Mouse (Mus musculus) liver, embryonic 13.5 days (tissue): ENCODE data around the gene Ttll6. TPM values are rescaled to one million over a fixed set of nuclear protein-coding genes. Genes with fewer than 3 reads are reported as not detected.
"Not testable (repeated sequence)": the region's sequence is repeated elsewhere in the genome, so short reads cannot be mapped to it uniquely, and the experiment has no call there.

Experiments used
- ATAC-seq: fragments of 200-750 bp; cut with Nextera tagmentation; 2 replicates; pipeline ENCODE4 v1.8.0; 2017; ENCODE audit warnings: low read depth, mild to moderate bottlenecking, moderate number of reproducible peaks, moderate library complexity
- DNase-seq: peaks from one replicate; pipeline ENCODE4 v3.0.0; 2022
- H3K27ac ChIP-seq: fragments of 300-500 bp; sonication (generic); 2 replicates; pipeline ENCODE4 v1.5.1; 2015; ENCODE audit warnings: moderate library complexity, mild to moderate bottlenecking, inconsistent platforms
- H3K27me3 ChIP-seq: fragments of 300-500 bp; sonication (generic); 2 replicates; pipeline ENCODE4 v1.6.1; 2015; ENCODE audit warnings: mild to moderate bottlenecking, inconsistent platforms
- H3K36me3 ChIP-seq: fragments of 300-500 bp; sonication (generic); 2 replicates; pipeline ENCODE4 v1.6.1; 2015; ENCODE audit warnings: mild to moderate bottlenecking, inconsistent platforms
- H3K4me1 ChIP-seq: fragments of 300-500 bp; sonication (generic); replicated peaks from 2 replicates; pipeline ENCODE4 v1.6.1; 2015; ENCODE audit warnings: inconsistent platforms
- H3K4me2 ChIP-seq: fragments of 300-500 bp; sonication (generic); 2 replicates; pipeline ENCODE4 v1.6.1; 2015; ENCODE audit warnings: inconsistent platforms, mild to moderate bottlenecking, moderate library complexity
- H3K4me3 ChIP-seq: fragments of 300-500 bp; sonication (generic); replicated peaks from 2 replicates; pipeline ENCODE4 v1.5.1; 2015; ENCODE audit warnings: mild to moderate bottlenecking, inconsistent platforms
- H3K9ac ChIP-seq: fragments of 300-500 bp; sonication (generic); 2 replicates; pipeline ENCODE4 v1.6.1; 2015; ENCODE audit warnings: mild to moderate bottlenecking, inconsistent platforms
- H3K9me3 ChIP-seq: fragments of 300-500 bp; sonication (generic); replicated peaks from 2 replicates; pipeline ENCODE4 v1.6.1; 2016; ENCODE audit warnings: inconsistent platforms
- WGBS: fragments of 180-500 bp; shearing (Covaris S2); methylation state at CpG from one replicate; pipeline ENCODE4 v1.1.7; 2015; ENCODE audit not compliant: insufficient replicate concordance; 5-methylcytosine and 5-hydroxymethylcytosine counted together
- polyA plus RNA-seq: library from polyadenylated mRNA; unstranded; fragments of >200 nt; fragmentation: Nextera tagmentation; extraction: Ambion mirVana; gene quantifications from 2 replicates; pipeline ENCODE4 v1.2.1, GENCODE M21; 2015

Gene Ttll6
- polyA plus RNA-seq: not detected in 2 replicates

DNA sequence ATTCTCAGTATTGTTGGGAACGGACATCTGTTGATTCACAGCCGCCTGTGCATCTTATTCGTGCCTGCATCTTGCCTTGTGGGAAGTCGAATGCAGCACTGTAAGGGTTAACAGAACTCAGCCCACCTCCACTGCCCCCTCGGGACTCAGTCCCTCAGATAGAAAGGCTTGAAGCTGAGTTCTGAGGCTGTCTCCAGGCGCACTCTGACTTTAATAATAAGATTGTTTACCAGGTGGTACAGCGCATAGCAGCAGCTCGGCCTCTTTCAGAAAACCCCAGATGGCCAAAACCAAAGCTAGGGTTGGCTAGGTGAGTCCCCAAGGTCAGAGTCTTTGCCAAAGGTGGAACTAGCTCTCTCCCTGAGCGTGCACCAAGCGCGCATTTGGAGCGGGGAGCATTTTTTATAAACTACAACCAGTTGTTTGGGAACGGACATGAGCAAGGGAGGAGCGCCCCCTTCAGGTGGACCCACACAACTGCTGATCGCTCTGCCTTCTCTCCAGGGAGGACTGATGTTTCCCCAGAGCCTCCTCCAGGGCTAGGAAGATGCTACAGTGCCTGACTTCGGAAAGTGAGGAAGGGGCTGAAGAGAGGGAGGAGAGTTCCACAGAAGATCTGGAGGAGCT is at the start of gene Ttll6:
Gene Ttll6, plus strand, starts transcription at position 548 of the 627 bp plus-strand sequence.
- 24% methylated on average over 16 of the region's 16 CpGs for WGBS
- peaks cover 22% of the 10 kb centered on the region; the same call in 1 of the 2 replicates for H3K27me3 ChIP-seq
- peak; percentile 15 for DNase-seq
- no peaks in the 10 kb centered on the region for H3K9me3 ChIP-seq
- no peak within 1 kb of the TSS for H3K9ac ChIP-seq
- no peak for ATAC-seq
- 0 out of 2 replicates have a peak within 1 kb of the TSS, but pooled peaks have one; percentile 1 for H3K4me2 ChIP-seq
- no peaks in the 10 kb centered on the region for H3K36me3 ChIP-seq
- H3K27ac ChIP-seq: no peak within 1 kb of the TSS
- H3K4me3 ChIP-seq: no peak within 1 kb of the TSS
- H3K4me1 ChIP-seq: 0 out of 2 replicates have a peak, but pooled peaks cover 3% of the 10 kb centered on the region

DNA sequence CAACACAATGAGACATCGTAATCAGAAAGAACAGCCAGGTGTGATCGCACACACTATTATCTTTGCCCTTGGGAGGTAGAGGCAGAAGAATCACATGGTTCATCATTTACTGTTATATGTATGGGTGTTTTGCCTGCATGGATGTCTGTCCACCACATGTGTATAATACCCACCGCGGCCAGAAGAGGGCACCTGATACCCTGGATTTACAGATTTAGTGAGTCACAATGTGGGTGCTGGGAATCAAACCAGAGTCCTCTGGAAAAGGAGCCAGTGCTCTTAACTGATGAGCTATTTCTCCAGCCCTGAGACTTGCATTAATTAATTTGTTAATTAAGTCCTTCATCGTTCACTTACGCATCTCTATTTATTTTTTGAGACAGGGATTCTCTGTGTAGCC is 45.6 kb upstream of the Ttll6 start:
- Histone ChIP-seq H3K9me3 (no peaks in the 10 kb centered on the region), H3K9ac (no peak overlapping the region), H3K27me3 (0 out of 2 replicates have a peak, but pooled peaks cover 10% of the 10 kb centered on the region), H3K36me3 (no peaks in the 10 kb centered on the region), H3K4me1 (no peaks in the 10 kb centered on the region), H3K27ac (no peak overlapping the region), H3K4me3 (no peak overlapping the region), H3K4me2 (no peak overlapping the region)
- DNase-seq (no peak), ATAC-seq (no peak)
- WGBS: 76% methylated on average over 6 of the region's 6 CpGs

DNA sequence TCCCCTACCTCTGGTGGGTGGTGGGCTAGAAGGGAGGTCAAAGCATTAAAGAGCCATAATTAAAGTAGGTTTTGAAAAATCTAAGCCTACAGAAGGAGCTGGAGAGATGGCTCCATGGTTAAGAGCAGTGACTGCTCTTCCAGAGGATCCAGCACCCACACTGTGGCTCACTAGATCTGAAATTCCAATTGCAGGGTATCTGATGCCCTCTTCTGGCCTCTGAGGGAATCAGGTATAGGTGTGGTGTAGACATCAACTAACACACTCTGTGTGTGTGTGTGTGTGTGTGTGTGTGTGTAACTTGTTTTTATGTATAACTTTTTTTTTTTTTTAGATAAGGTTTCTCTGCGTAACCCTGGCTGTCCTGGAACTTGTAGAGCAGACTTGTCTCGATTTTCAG is 42.5 kb upstream of the Ttll6 start:
- 0 out of 2 replicates have a peak, but pooled peaks cover 2% of the 10 kb centered on the region for H3K27me3 ChIP-seq
- DNase-seq (no peak), ATAC-seq (no peak)
- H3K4me1 ChIP-seq: no peaks in the 10 kb centered on the region
- no peak overlapping the region for H3K9ac ChIP-seq
- H3K4me3 ChIP-seq: no peak overlapping the region
- 37% methylated on average over 2 of the region's 2 CpGs for WGBS
- no peaks in the 10 kb centered on the region for H3K36me3 ChIP-seq
- no peak overlapping the region for H3K27ac ChIP-seq
- no peaks in the 10 kb centered on the region for H3K9me3 ChIP-seq
- H3K4me2 ChIP-seq: no peak overlapping the region

GRCm38 (mm10) chr11:96092674-96093291 is 40.8 kb upstream of the Ttll6 start:
- no peaks in the 10 kb centered on the region for H3K36me3 ChIP-seq
- DNase-seq (no peak), ATAC-seq (no peak)
- no peak overlapping the region for H3K27ac ChIP-seq
- H3K4me2 ChIP-seq: no peak overlapping the region
- WGBS: 37% methylated on average over 7 of the region's 7 CpGs
- no peaks in the 10 kb centered on the region for H3K4me1 ChIP-seq
- H3K9me3 ChIP-seq: no peaks in the 10 kb centered on the region
- no peak overlapping the region for H3K4me3 ChIP-seq
- no peak overlapping the region for H3K9ac ChIP-seq
- peaks cover 12% of the 10 kb centered on the region for H3K27me3 ChIP-seq

DNA sequence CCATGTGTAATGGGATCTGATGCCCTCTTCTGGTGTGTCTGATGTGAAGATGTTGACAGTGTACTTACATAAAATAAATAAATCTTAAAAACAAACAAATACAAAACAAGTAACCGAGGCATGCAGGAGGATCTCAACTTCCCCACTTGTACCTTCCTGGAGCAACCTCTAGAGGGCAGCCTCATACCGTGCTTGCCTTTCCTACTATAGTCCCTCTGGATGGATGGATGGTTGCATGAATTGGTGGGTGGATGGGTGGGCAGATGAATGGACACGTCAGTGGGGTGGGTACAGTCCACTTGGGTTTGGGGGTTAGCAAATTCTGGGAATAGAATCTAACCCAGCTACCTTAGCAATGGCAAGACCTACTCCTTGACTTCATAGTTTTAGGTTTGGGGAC is 40.2 kb upstream of the Ttll6 start:
- 6% methylated on average over 3 of the region's 3 CpGs for WGBS

DNA sequence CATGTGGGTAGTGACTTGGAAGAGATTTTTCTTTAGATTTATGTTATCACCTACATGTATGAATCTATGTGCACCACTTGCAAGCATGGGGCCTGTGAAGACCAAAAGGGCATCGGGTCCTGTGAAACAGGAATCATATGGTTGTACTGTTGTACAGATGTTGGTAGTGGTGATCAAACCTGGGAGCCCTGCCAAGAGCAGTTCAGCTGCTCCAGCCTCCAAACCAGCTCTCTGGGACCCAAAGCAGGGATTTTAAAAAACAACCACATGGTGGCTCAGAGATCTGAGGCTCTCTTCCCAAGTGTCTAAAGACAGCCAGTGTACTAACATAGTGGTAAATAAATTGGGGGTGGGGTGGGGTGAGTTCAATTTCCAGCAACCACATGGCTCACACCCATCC is 25.2 kb upstream of the Ttll6 start:
- Histone ChIP-seq H3K36me3 (no peaks in the 10 kb centered on the region), H3K9ac (no peak overlapping the region), H3K4me3 (no peak overlapping the region), H3K4me1 (no peaks in the 10 kb centered on the region), H3K27ac (no peak overlapping the region), H3K4me2 (no peak overlapping the region), H3K27me3 (0 out of 2 replicates have a peak, but pooled peaks cover 5% of the 10 kb centered on the region), H3K9me3 (no peaks in the 10 kb centered on the region)
- DNase-seq: no peak
- ATAC-seq: no peak
- WGBS: 55% methylated on average over 1 of the region's 1 CpGs

More for the DNA sequence above, 40.2 kb upstream of the Ttll6 start:
- Histone ChIP-seq H3K36me3 (no peaks in the 10 kb centered on the region), H3K9me3 (no peaks in the 10 kb centered on the region), H3K9ac (no peak overlapping the region), H3K4me1 (no peaks in the 10 kb centered on the region), H3K4me2 (no peak overlapping the region), H3K27me3 (peaks cover 12% of the 10 kb centered on the region), H3K27ac (no peak overlapping the region), H3K4me3 (no peak overlapping the region)
- DNase-seq: no peak
- no peak for ATAC-seq

- not testable (repeated sequence) for H3K9ac ChIP-seq, ATAC-seq, H3K4me3 ChIP-seq, H3K27me3 ChIP-seq, H3K4me2 ChIP-seq, H3K4me1 ChIP-seq, DNase-seq, H3K27ac ChIP-seq, H3K9me3 ChIP-seq, H3K36me3 ChIP-seq
- WGBS: 42% methylated on average over 2 of the region's 2 CpGs
Measured at GRCm38 (mm10) chr11:96110950-96111349, 22.6 kb upstream of the Ttll6 start.

- 36% methylated on average over 14 of the region's 14 CpGs for WGBS
- H3K4me3 ChIP-seq: no peak within 1 kb of the TSS
- H3K4me2 ChIP-seq: no peak within 1 kb of the TSS
- H3K9ac ChIP-seq: no peak within 1 kb of the TSS
- H3K27ac ChIP-seq: no peak within 1 kb of the TSS
- H3K27me3 ChIP-seq: 0 out of 2 replicates have a peak, but pooled peaks cover 5% of the 10 kb centered on the region
- no peak for ATAC-seq
- no peaks in the 10 kb centered on the region for H3K4me1 ChIP-seq
- no peak for DNase-seq
- no peaks in the 10 kb centered on the region for H3K9me3 ChIP-seq
- H3K36me3 ChIP-seq: no peaks in the 10 kb centered on the region
Measured at GRCm38 (mm10) chr11:96111751-96112150, 21.8 kb upstream of the Ttll6 start, which contains the start of gene Calcoco2. Gene Calcoco2 (minus strand): TSS chr11:96111964.

- 42% methylated on average over 2 of the region's 2 CpGs for WGBS
- H3K4me1 ChIP-seq: no peaks in the 10 kb centered on the region
- H3K4me2 ChIP-seq: no peak overlapping the region
- DNase-seq (no peak), ATAC-seq (no peak)
- H3K9ac ChIP-seq: no peak overlapping the region
- no peak overlapping the region for H3K27ac ChIP-seq
- H3K4me3 ChIP-seq: no peak overlapping the region
- no peaks in the 10 kb centered on the region for H3K9me3 ChIP-seq
- H3K27me3 ChIP-seq: 0 out of 2 replicates have a peak, but pooled peaks cover 5% of the 10 kb centered on the region
- no peaks in the 10 kb centered on the region for H3K36me3 ChIP-seq
Measured at GRCm38 (mm10) chr11:96114077-96114476, 19.5 kb upstream of the Ttll6 start.

DNA sequence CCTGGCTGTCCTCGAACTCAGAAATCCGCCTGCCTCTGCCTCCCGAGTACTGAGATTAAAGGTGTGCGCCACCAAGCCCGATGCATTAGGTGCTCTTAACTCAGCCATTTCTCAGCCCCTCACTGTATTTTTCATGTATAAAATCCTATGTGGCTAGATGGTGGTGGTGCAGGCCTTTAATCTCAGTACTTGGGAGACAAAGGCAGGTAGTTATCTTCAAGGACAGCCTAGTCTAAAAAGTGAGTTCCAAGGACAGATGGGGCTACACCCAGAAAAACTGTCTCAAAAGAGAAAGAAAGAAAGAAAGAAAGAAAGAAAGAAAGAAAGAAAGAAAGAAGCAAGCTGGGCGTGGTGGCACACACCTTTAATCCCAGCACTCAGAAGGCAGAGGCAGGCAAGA is 18.2 kb upstream of the Ttll6 start:
- Histone ChIP-seq H3K9me3 (no peaks in the 10 kb centered on the region), H3K4me2 (no peak overlapping the region), H3K27ac (no peak overlapping the region), H3K9ac (no peak overlapping the region), H3K27me3 (0 out of 2 replicates have a peak, but pooled peaks cover 5% of the 10 kb centered on the region), H3K4me3 (no peak overlapping the region), H3K4me1 (no peaks in the 10 kb centered on the region), H3K36me3 (no peaks in the 10 kb centered on the region)
- no peak for DNase-seq
- WGBS: 67% methylated on average over 6 of the region's 6 CpGs
- ATAC-seq: no peak

DNA sequence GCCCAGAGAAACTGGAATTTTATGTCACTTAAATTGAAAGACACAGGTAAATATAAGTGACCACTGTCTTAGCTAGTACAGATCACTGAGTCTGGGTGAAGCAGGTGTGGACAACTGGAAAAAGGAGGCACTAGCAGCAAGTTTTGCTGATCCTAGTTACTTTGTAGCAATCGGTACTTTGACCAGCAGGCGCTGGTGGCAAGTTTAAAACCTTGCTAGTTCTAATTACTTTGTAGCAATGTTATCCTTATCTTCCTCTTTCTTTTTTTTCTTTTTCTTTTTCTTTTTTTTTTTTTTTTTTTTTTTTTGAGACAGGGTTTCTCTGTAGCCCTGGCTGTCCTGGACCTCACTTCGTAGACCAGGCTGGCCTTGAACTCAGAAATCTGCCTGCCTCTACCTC is 17.5 kb upstream of the Ttll6 start:
- H3K36me3 ChIP-seq: no peaks in the 10 kb centered on the region
- H3K9me3 ChIP-seq: no peaks in the 10 kb centered on the region
- H3K4me3 ChIP-seq: no peak overlapping the region
- peaks cover 5% of the 10 kb centered on the region; the same call in 1 of the 2 replicates for H3K27me3 ChIP-seq
- H3K4me1 ChIP-seq: no peaks in the 10 kb centered on the region
- H3K9ac ChIP-seq: no peak overlapping the region
- ATAC-seq: no peak
- DNase-seq: no peak
- no peak overlapping the region for H3K27ac ChIP-seq
- 76% methylated on average over 3 of the region's 3 CpGs for WGBS
- no peak overlapping the region for H3K4me2 ChIP-seq
